Mouse (Mus musculus): ENCODE measurements around the gene Tns3. TPM values are rescaled to one million over a fixed set of nuclear protein-coding genes. Genes with fewer than 3 reads are reported as not detected.

Gene Tns3
- polyA plus RNA-seq, 1 experiment from 2014 or later, result 26.0 TPM

- Histone ChIP-seq H3K9ac (ENCODE audit: low read length) (no peak overlapping the region), H3K4me1 (ENCODE audit: control insufficient read depth, insufficient read depth, low read length) (peaks cover 18% of the 10 kb centered on the region), H3K27me3 (ENCODE audit: control insufficient read depth, insufficient read depth, low read length) (no peaks in the 10 kb centered on the region), H3K4me2 (ENCODE audit: low read depth, severe bottlenecking) (no peak overlapping the region), H3K27ac (replicated peaks; ENCODE audit: low read depth, low read length) (no peak overlapping the region), H3K36me3 (ENCODE audit: control insufficient read depth, insufficient read depth, low read length) (no peaks in the 10 kb centered on the region), H3K9me3 (ENCODE audit: control insufficient read depth, low read length) (no peaks in the 10 kb centered on the region), H3K4me3 (ENCODE audit: low read depth, low read length) (no peak overlapping the region)
- DNase-seq (ENCODE audit: low spot score) (no peak), ATAC-seq (ENCODE audit: insufficient number of reproducible peaks, low FRiP score, low TSS enrichment, low read depth) (no peak)
- WGBS, result 80% methylated on average over 10 of the region's 10 CpGs
Measured at GRCm38 (mm10) chr11:8618301-8618700, 46.0 kb downstream of the Tns3 start.

GRCm38 (mm10) chr11:8615436-8615835 lies 48.9 kb downstream of the Tns3 start:
- Histone ChIP-seq H3K4me2 (ENCODE audit: low read depth, severe bottlenecking) (no peak overlapping the region), H3K9me3 (ENCODE audit: control insufficient read depth, low read length) (no peaks in the 10 kb centered on the region), H3K27me3 (ENCODE audit: control insufficient read depth, insufficient read depth, low read length) (no peaks in the 10 kb centered on the region), H3K27ac (replicated peaks; ENCODE audit: low read depth, low read length) (no peak overlapping the region), H3K4me1 (ENCODE audit: control insufficient read depth, insufficient read depth, low read length) (0 out of 2 replicates have a peak, but pooled peaks cover 6% of the 10 kb centered on the region), H3K36me3 (ENCODE audit: control insufficient read depth, insufficient read depth, low read length) (peaks cover 10% of the 10 kb centered on the region), H3K4me3 (ENCODE audit: low read depth, low read length) (no peak overlapping the region), H3K9ac (ENCODE audit: low read length) (no peak overlapping the region)
- 62% methylated on average over 12 of the region's 12 CpGs for WGBS
- ATAC-seq (ENCODE audit: insufficient number of reproducible peaks, low FRiP score, low TSS enrichment, low read depth) (no peak), DNase-seq (ENCODE audit: low spot score) (no peak)

- no peak for ATAC-seq (ENCODE audit: insufficient number of reproducible peaks, low FRiP score, low TSS enrichment, low read depth)
- DNase-seq (ENCODE audit: low spot score), result no peak
- Histone ChIP-seq H3K4me3 (ENCODE audit: low read depth, low read length) (no peak overlapping the region), H3K4me2 (ENCODE audit: low read depth, severe bottlenecking) (no peak overlapping the region), H3K9me3 (ENCODE audit: control insufficient read depth, low read length) (no peaks in the 10 kb centered on the region), H3K27ac (replicated peaks; ENCODE audit: low read depth, low read length) (no peak overlapping the region), H3K27me3 (ENCODE audit: control insufficient read depth, insufficient read depth, low read length) (no peaks in the 10 kb centered on the region), H3K4me1 (ENCODE audit: control insufficient read depth, insufficient read depth, low read length) (0 out of 2 replicates have a peak, but pooled peaks cover 4% of the 10 kb centered on the region), H3K36me3 (ENCODE audit: control insufficient read depth, insufficient read depth, low read length) (peaks cover 14% of the 10 kb centered on the region), H3K9ac (ENCODE audit: low read length) (no peak overlapping the region)
- 67% methylated on average over 7 of the region's 7 CpGs for WGBS
Measured at GRCm38 (mm10) chr11:8610456-8610855, 53.9 kb downstream of the Tns3 start.

GRCm38 (mm10) chr11:8609873-8610272 lies 54.5 kb downstream of the Tns3 start:
- ATAC-seq (ENCODE audit: insufficient number of reproducible peaks, low FRiP score, low TSS enrichment, low read depth), result no peak
- 89% methylated on average over 12 of the region's 12 CpGs for WGBS
- Histone ChIP-seq H3K4me2 (ENCODE audit: low read depth, severe bottlenecking) (no peak overlapping the region), H3K27me3 (ENCODE audit: control insufficient read depth, insufficient read depth, low read length) (no peaks in the 10 kb centered on the region), H3K27ac (replicated peaks; ENCODE audit: low read depth, low read length) (no peak overlapping the region), H3K36me3 (ENCODE audit: control insufficient read depth, insufficient read depth, low read length) (peaks cover 14% of the 10 kb centered on the region), H3K4me1 (ENCODE audit: control insufficient read depth, insufficient read depth, low read length) (0 out of 2 replicates have a peak, but pooled peaks cover 4% of the 10 kb centered on the region), H3K9me3 (ENCODE audit: control insufficient read depth, low read length) (no peaks in the 10 kb centered on the region), H3K4me3 (ENCODE audit: low read depth, low read length) (no peak overlapping the region), H3K9ac (ENCODE audit: low read length) (no peak overlapping the region)
- no peak for DNase-seq (ENCODE audit: low spot score)

GRCm38 (mm10) chr11:8607123-8607522 lies 57.2 kb downstream of the Tns3 start:
- Histone ChIP-seq H3K4me3 (ENCODE audit: low read depth, low read length) (no peak overlapping the region), H3K4me1 (ENCODE audit: control insufficient read depth, insufficient read depth, low read length) (0 out of 2 replicates have a peak, but pooled peaks cover 4% of the 10 kb centered on the region), H3K9me3 (ENCODE audit: control insufficient read depth, low read length) (no peaks in the 10 kb centered on the region), H3K4me2 (ENCODE audit: low read depth, severe bottlenecking) (no peak overlapping the region), H3K27me3 (ENCODE audit: control insufficient read depth, insufficient read depth, low read length) (no peaks in the 10 kb centered on the region), H3K9ac (ENCODE audit: low read length) (no peak overlapping the region), H3K36me3 (ENCODE audit: control insufficient read depth, insufficient read depth, low read length) (peaks cover 11% of the 10 kb centered on the region), H3K27ac (replicated peaks; ENCODE audit: low read depth, low read length) (no peak overlapping the region)
- DNase-seq (ENCODE audit: low spot score), result no peak
- no peak for ATAC-seq (ENCODE audit: insufficient number of reproducible peaks, low FRiP score, low TSS enrichment, low read depth)
- WGBS, result 95% methylated on average over 1 of the region's 1 CpGs

- ATAC-seq (ENCODE audit: insufficient number of reproducible peaks, low FRiP score, low TSS enrichment, low read depth) (no peak), DNase-seq (ENCODE audit: low spot score) (no peak)
- Histone ChIP-seq H3K9me3 (ENCODE audit: control insufficient read depth, low read length) (no peaks in the 10 kb centered on the region), H3K9ac (ENCODE audit: low read length) (no peak overlapping the region), H3K4me3 (ENCODE audit: low read depth, low read length) (no peak overlapping the region), H3K27ac (replicated peaks; ENCODE audit: low read depth, low read length) (no peak overlapping the region), H3K4me1 (ENCODE audit: control insufficient read depth, insufficient read depth, low read length) (peaks cover 7% of the 10 kb centered on the region), H3K36me3 (ENCODE audit: control insufficient read depth, insufficient read depth, low read length) (peaks cover 5% of the 10 kb centered on the region), H3K27me3 (ENCODE audit: control insufficient read depth, insufficient read depth, low read length) (no peaks in the 10 kb centered on the region), H3K4me2 (ENCODE audit: low read depth, severe bottlenecking) (no peak overlapping the region)
- WGBS, result 93% methylated on average over 10 of the region's 10 CpGs
Measured at GRCm38 (mm10) chr11:8604789-8605569, 59.4 kb downstream of the Tns3 start.

GRCm38 (mm10) chr11:8602606-8603005 lies 61.7 kb downstream of the Tns3 start:
- peaks cover 7% of the 10 kb centered on the region for H3K4me1 ChIP-seq (ENCODE audit: control insufficient read depth, insufficient read depth, low read length)
- H3K9ac ChIP-seq (ENCODE audit: low read length), result no peak overlapping the region
- H3K4me2 ChIP-seq (ENCODE audit: low read depth, severe bottlenecking), result no peak overlapping the region
- no peaks in the 10 kb centered on the region for H3K27me3 ChIP-seq (ENCODE audit: control insufficient read depth, insufficient read depth, low read length)
- no peak overlapping the region for H3K4me3 ChIP-seq (ENCODE audit: low read depth, low read length)
- ATAC-seq (ENCODE audit: insufficient number of reproducible peaks, low FRiP score, low TSS enrichment, low read depth) (no peak), DNase-seq (ENCODE audit: low spot score) (no peak)
- peaks cover 7% of the 10 kb centered on the region; the same call in 1 of the 2 replicates for H3K36me3 ChIP-seq (ENCODE audit: control insufficient read depth, insufficient read depth, low read length)
- 79% methylated on average over 1 of the region's 1 CpGs for WGBS
- no peaks in the 10 kb centered on the region for H3K9me3 ChIP-seq (ENCODE audit: control insufficient read depth, low read length)
- no peak overlapping the region for H3K27ac ChIP-seq (replicated peaks; ENCODE audit: low read depth, low read length)

- Histone ChIP-seq H3K36me3 (ENCODE audit: control insufficient read depth, insufficient read depth, low read length) (peaks cover 7% of the 10 kb centered on the region; the same call in 1 of the 2 replicates), H3K9ac (ENCODE audit: low read length) (no peak overlapping the region), H3K9me3 (ENCODE audit: control insufficient read depth, low read length) (no peaks in the 10 kb centered on the region), H3K27me3 (ENCODE audit: control insufficient read depth, insufficient read depth, low read length) (no peaks in the 10 kb centered on the region), H3K4me1 (ENCODE audit: control insufficient read depth, insufficient read depth, low read length) (peaks cover 7% of the 10 kb centered on the region), H3K4me3 (ENCODE audit: low read depth, low read length) (no peak overlapping the region), H3K27ac (replicated peaks; ENCODE audit: low read depth, low read length) (no peak overlapping the region; the same call in 1 of the 2 replicates), H3K4me2 (ENCODE audit: low read depth, severe bottlenecking) (no peak overlapping the region)
- WGBS, result 67% methylated on average over 7 of the region's 7 CpGs
- DNase-seq (ENCODE audit: low spot score), result no peak
- ATAC-seq (ENCODE audit: insufficient number of reproducible peaks, low FRiP score, low TSS enrichment, low read depth), result no peak
Measured at GRCm38 (mm10) chr11:8601411-8601821, 62.9 kb downstream of the Tns3 start.
